Mouse (Mus musculus): ENCODE measurements around the gene Hist1h1a. TPM values are rescaled to one million over a fixed set of nuclear protein-coding genes. Genes with fewer than 3 reads are reported as not detected.
"Not testable (repeated sequence)": the region's sequence is repeated elsewhere in the genome, so short reads cannot be mapped to it uniquely, and the experiment has no call there.

The Hist1h1a gene
- polyA plus RNA-seq, 1 experiment from 2014 or later = 2.4 TPM

- Histone ChIP-seq H3K4me1 (ENCODE audit: control insufficient read depth, insufficient read depth, low read length) (peaks cover 6% of the 10 kb centered on the region; the same call in 1 of the 2 replicates), H3K27ac (ENCODE audit: low read length) (no peak overlapping the region), H3K4me2 (replicated peaks; ENCODE audit: low read depth, low read length) (no peak overlapping the region), H3K9me3 (ENCODE audit: control insufficient read depth, low read depth, low read length) (no peaks in the 10 kb centered on the region), H3K4me3 (ENCODE audit: low read depth, low read length) (no peak overlapping the region), H3K27me3 (ENCODE audit: control insufficient read depth, insufficient read depth, low read length) (no peaks in the 10 kb centered on the region), H3K9ac (replicated peaks; ENCODE audit: low read depth, low read length) (no peak overlapping the region), H3K36me3 (ENCODE audit: control insufficient read depth, insufficient read depth, low read length) (no peaks in the 10 kb centered on the region)
- 58% methylated on average over 5 of the region's 5 CpGs for WGBS
- no peak for ATAC-seq (ENCODE audit: insufficient number of reproducible peaks, insufficient read depth, low FRiP score, low read depth)
Measured at GRCm38 (mm10) chr13:23768834-23769397, 5.5 kb downstream of the Hist1h1a start.

GRCm38 (mm10) chr13:23769613-23770012, 6.1 kb downstream of the Hist1h1a start, which contains the start of gene Trim38:
TSS of gene Trim38 (plus strand) at chr13:23769913.
- H3K36me3 ChIP-seq (ENCODE audit: control insufficient read depth, insufficient read depth, low read length); H3K4me1 ChIP-seq (ENCODE audit: control insufficient read depth, insufficient read depth, low read length); H3K9ac ChIP-seq (replicated peaks; ENCODE audit: low read depth, low read length); H3K9me3 ChIP-seq (ENCODE audit: control insufficient read depth, low read depth, low read length); H3K4me2 ChIP-seq (replicated peaks; ENCODE audit: low read depth, low read length); H3K27ac ChIP-seq (ENCODE audit: low read length); H3K27me3 ChIP-seq (ENCODE audit: control insufficient read depth, insufficient read depth, low read length); H3K4me3 ChIP-seq (ENCODE audit: low read depth, low read length); ATAC-seq (ENCODE audit: insufficient number of reproducible peaks, insufficient read depth, low FRiP score, low read depth): not testable (repeated sequence)
- 86% methylated on average over 2 of the region's 2 CpGs for WGBS

- Histone ChIP-seq H3K4me2 (replicated peaks; ENCODE audit: low read depth, low read length) (peak overlapping the region; percentile 29), H3K27ac (ENCODE audit: low read length) (no peak overlapping the region), H3K27me3 (ENCODE audit: control insufficient read depth, insufficient read depth, low read length) (no peaks in the 10 kb centered on the region), H3K4me1 (ENCODE audit: control insufficient read depth, insufficient read depth, low read length) (no peaks in the 10 kb centered on the region), H3K9ac (replicated peaks; ENCODE audit: low read depth, low read length) (no peak overlapping the region), H3K4me3 (ENCODE audit: low read depth, low read length) (no peak overlapping the region), H3K36me3 (ENCODE audit: control insufficient read depth, insufficient read depth, low read length) (no peaks in the 10 kb centered on the region), H3K9me3 (ENCODE audit: control insufficient read depth, low read depth, low read length) (no peaks in the 10 kb centered on the region)
- WGBS = 22% methylated on average over 21 of the region's 21 CpGs
- peak; percentile 95 for ATAC-seq (ENCODE audit: insufficient number of reproducible peaks, insufficient read depth, low FRiP score, low read depth)
Measured at GRCm38 (mm10) chr13:23772561-23773313, 9.3 kb downstream of the Hist1h1a start.

- no peaks in the 10 kb centered on the region for H3K27me3 ChIP-seq (ENCODE audit: control insufficient read depth, insufficient read depth, low read length)
- no peak overlapping the region for H3K4me3 ChIP-seq (ENCODE audit: low read depth, low read length)
- H3K36me3 ChIP-seq (ENCODE audit: control insufficient read depth, insufficient read depth, low read length) = no peaks in the 10 kb centered on the region
- H3K4me2 ChIP-seq (replicated peaks; ENCODE audit: low read depth, low read length) = no peak overlapping the region
- H3K27ac ChIP-seq (ENCODE audit: low read length) = no peak overlapping the region
- ATAC-seq (ENCODE audit: insufficient number of reproducible peaks, insufficient read depth, low FRiP score, low read depth) = no peak
- H3K9ac ChIP-seq (replicated peaks; ENCODE audit: low read depth, low read length) = no peak overlapping the region
- H3K9me3 ChIP-seq (ENCODE audit: control insufficient read depth, low read depth, low read length) = no peaks in the 10 kb centered on the region
- no peaks in the 10 kb centered on the region for H3K4me1 ChIP-seq (ENCODE audit: control insufficient read depth, insufficient read depth, low read length)
- WGBS = 93% methylated on average over 7 of the region's 7 CpGs
Measured at GRCm38 (mm10) chr13:23778339-23778738, 14.9 kb downstream of the Hist1h1a start.

GRCm38 (mm10) chr13:23779025-23779424, 15.6 kb downstream of the Hist1h1a start:
- WGBS = 76% methylated on average over 4 of the region's 4 CpGs
- no peak for ATAC-seq (ENCODE audit: insufficient number of reproducible peaks, insufficient read depth, low FRiP score, low read depth)
- Histone ChIP-seq H3K4me3 (ENCODE audit: low read depth, low read length) (no peak overlapping the region), H3K27me3 (ENCODE audit: control insufficient read depth, insufficient read depth, low read length) (no peaks in the 10 kb centered on the region), H3K4me1 (ENCODE audit: control insufficient read depth, insufficient read depth, low read length) (no peaks in the 10 kb centered on the region), H3K9ac (replicated peaks; ENCODE audit: low read depth, low read length) (no peak overlapping the region), H3K27ac (ENCODE audit: low read length) (no peak overlapping the region), H3K36me3 (ENCODE audit: control insufficient read depth, insufficient read depth, low read length) (no peaks in the 10 kb centered on the region), H3K4me2 (replicated peaks; ENCODE audit: low read depth, low read length) (no peak overlapping the region), H3K9me3 (ENCODE audit: control insufficient read depth, low read depth, low read length) (no peaks in the 10 kb centered on the region)

- 39% methylated on average over 2 of the region's 2 CpGs for WGBS
- no peaks in the 10 kb centered on the region for H3K36me3 ChIP-seq (ENCODE audit: control insufficient read depth, insufficient read depth, low read length)
- H3K4me3 ChIP-seq (ENCODE audit: low read depth, low read length) = no peak overlapping the region
- no peaks in the 10 kb centered on the region for H3K27me3 ChIP-seq (ENCODE audit: control insufficient read depth, insufficient read depth, low read length)
- no peak overlapping the region for H3K27ac ChIP-seq (ENCODE audit: low read length)
- no peaks in the 10 kb centered on the region for H3K9me3 ChIP-seq (ENCODE audit: control insufficient read depth, low read depth, low read length)
- H3K4me2 ChIP-seq (replicated peaks; ENCODE audit: low read depth, low read length) = no peak overlapping the region
- H3K4me1 ChIP-seq (ENCODE audit: control insufficient read depth, insufficient read depth, low read length) = no peaks in the 10 kb centered on the region
- no peak for ATAC-seq (ENCODE audit: insufficient number of reproducible peaks, insufficient read depth, low FRiP score, low read depth)
- no peak overlapping the region for H3K9ac ChIP-seq (replicated peaks; ENCODE audit: low read depth, low read length)
Measured at GRCm38 (mm10) chr13:23792520-23792919, 29.1 kb downstream of the Hist1h1a start.

- Histone ChIP-seq H3K27ac (ENCODE audit: low read length) (no peak overlapping the region), H3K9me3 (ENCODE audit: control insufficient read depth, low read depth, low read length) (no peaks in the 10 kb centered on the region), H3K4me3 (ENCODE audit: low read depth, low read length) (no peak overlapping the region), H3K27me3 (ENCODE audit: control insufficient read depth, insufficient read depth, low read length) (no peaks in the 10 kb centered on the region), H3K36me3 (ENCODE audit: control insufficient read depth, insufficient read depth, low read length) (no peaks in the 10 kb centered on the region), H3K4me1 (ENCODE audit: control insufficient read depth, insufficient read depth, low read length) (no peaks in the 10 kb centered on the region), H3K9ac (replicated peaks; ENCODE audit: low read depth, low read length) (no peak overlapping the region), H3K4me2 (replicated peaks; ENCODE audit: low read depth, low read length) (no peak overlapping the region)
- WGBS = 75% methylated on average over 5 of the region's 5 CpGs
- no peak for ATAC-seq (ENCODE audit: insufficient number of reproducible peaks, insufficient read depth, low FRiP score, low read depth)
Measured at GRCm38 (mm10) chr13:23799405-23799804, 35.9 kb downstream of the Hist1h1a start.

- WGBS = 59% methylated on average over 2 of the region's 2 CpGs
- no peaks in the 10 kb centered on the region for H3K9me3 ChIP-seq (ENCODE audit: control insufficient read depth, low read depth, low read length)
- H3K4me1 ChIP-seq (ENCODE audit: control insufficient read depth, insufficient read depth, low read length) = no peaks in the 10 kb centered on the region
- no peaks in the 10 kb centered on the region for H3K36me3 ChIP-seq (ENCODE audit: control insufficient read depth, insufficient read depth, low read length)
- no peak for ATAC-seq (ENCODE audit: insufficient number of reproducible peaks, insufficient read depth, low FRiP score, low read depth)
- no peak overlapping the region for H3K4me3 ChIP-seq (ENCODE audit: low read depth, low read length)
- no peak overlapping the region for H3K27ac ChIP-seq (ENCODE audit: low read length)
- H3K4me2 ChIP-seq (replicated peaks; ENCODE audit: low read depth, low read length) = no peak overlapping the region
- no peaks in the 10 kb centered on the region for H3K27me3 ChIP-seq (ENCODE audit: control insufficient read depth, insufficient read depth, low read length)
- H3K9ac ChIP-seq (replicated peaks; ENCODE audit: low read depth, low read length) = no peak overlapping the region
Measured at GRCm38 (mm10) chr13:23804532-23804931, 41.1 kb downstream of the Hist1h1a start.
